Mouse (Mus musculus) lung, postnatal 14 days (tissue): ENCODE results near the gene Hint2.

Experiments
- DNase-seq: peaks from one replicate; pipeline ENCODE4 v3.0.0; 2021

The Hint2 gene

GRCm38 (mm10) chr4:43653161-43654015 lies 2.9 kb downstream of the Hint2 start, which contains the start of gene Spag8:
Gene Spag8 (minus strand): TSS chr4:43653594.
- DNase-seq = peak; percentile 62

GRCm38 (mm10) chr4:43652726-43653125 lies 3.5 kb downstream of the Hint2 start:
- DNase-seq = no peak

DNA sequence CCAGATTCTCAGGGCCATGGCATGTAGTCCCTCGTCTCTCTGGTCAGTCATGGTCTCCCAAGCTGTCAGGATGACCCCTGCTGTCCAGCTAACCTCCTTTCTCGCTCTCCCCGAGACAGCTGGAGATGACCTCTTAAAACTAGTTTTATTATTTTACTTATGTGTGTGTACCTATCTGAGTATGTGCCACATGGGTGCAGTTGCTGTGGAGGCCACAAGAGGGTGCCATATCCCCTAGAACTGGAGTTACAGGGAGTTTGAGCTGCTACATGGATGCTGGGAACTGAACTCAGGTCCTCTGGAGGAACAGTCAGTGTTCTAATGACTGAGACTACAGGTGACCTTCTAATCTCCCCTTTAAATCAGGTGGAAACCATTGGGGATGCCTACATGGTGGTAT lies 6.5 kb downstream of the Hint2 start:
- DNase-seq = no peak

DNA sequence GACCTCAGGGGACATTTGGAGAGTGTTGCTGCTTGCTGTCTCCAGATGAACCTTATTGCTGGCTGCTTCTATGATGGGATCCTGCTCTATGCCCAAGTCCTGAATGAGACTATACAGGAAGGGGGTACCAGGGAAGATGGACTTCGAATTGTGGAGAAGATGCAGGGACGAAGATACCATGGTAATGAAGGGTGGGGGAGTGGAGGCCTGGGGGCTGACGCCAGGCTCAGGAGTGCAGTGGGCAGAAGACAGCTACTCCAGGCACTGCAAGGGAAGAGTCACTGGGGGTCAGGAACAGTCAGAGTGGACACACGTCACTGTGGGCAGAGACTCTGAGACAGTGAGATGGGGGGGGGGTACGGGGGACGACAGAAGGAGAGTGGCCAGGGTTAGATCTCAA lies 15.8 kb downstream of the Hint2 start:
- no peak for DNase-seq

DNA sequence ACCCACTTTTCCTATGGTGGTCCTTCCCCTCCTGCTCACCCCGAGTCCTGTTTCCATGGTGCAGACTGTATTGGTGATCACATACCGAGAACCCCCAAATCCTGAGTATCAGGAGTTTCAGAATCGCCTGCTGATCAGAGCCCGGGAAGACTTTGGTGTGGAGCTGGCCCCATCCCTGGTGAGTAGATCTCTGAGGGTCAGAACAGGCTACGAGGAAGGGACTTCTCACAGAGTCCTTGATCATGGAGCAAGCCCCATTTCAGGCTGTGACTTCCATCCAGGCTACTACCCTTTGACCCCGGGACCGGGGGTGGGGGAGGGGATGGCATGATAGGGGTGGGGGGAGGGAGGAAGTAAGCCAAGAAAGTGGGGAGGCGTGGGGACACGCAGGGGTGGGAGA lies 16.2 kb downstream of the Hint2 start:
- no peak for DNase-seq

- DNase-seq = no peak
These were observed 19.5 kb downstream of the Hint2 start for GRCm38 (mm10) chr4:43636751-43637150.

- DNase-seq = no peak
These were observed 21.5 kb downstream of the Hint2 start for GRCm38 (mm10) chr4:43634621-43635374.

GRCm38 (mm10) chr4:43633736-43634135 lies 22.5 kb downstream of the Hint2 start:
- DNase-seq = no peak

DNA sequence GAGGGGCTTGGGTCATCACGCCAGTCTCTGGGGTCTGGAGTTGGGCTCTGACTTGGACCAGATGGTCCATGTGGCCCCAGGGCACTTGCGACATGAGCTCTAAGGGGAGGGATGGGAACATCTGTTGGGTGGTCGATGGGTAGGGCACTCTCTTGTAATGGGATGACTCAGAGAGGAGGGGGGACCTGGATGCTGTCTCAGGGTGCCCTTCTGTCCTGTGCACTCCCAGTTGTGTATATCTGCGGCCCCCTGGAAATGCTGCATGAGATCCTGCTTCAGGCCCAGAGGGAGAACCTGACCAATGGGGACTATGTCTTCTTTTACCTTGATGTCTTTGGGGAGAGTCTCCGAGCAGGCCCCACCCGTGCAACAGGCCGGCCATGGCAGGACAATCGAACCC lies 23.0 kb downstream of the Hint2 start:
- DNase-seq = no peak

DNA sequence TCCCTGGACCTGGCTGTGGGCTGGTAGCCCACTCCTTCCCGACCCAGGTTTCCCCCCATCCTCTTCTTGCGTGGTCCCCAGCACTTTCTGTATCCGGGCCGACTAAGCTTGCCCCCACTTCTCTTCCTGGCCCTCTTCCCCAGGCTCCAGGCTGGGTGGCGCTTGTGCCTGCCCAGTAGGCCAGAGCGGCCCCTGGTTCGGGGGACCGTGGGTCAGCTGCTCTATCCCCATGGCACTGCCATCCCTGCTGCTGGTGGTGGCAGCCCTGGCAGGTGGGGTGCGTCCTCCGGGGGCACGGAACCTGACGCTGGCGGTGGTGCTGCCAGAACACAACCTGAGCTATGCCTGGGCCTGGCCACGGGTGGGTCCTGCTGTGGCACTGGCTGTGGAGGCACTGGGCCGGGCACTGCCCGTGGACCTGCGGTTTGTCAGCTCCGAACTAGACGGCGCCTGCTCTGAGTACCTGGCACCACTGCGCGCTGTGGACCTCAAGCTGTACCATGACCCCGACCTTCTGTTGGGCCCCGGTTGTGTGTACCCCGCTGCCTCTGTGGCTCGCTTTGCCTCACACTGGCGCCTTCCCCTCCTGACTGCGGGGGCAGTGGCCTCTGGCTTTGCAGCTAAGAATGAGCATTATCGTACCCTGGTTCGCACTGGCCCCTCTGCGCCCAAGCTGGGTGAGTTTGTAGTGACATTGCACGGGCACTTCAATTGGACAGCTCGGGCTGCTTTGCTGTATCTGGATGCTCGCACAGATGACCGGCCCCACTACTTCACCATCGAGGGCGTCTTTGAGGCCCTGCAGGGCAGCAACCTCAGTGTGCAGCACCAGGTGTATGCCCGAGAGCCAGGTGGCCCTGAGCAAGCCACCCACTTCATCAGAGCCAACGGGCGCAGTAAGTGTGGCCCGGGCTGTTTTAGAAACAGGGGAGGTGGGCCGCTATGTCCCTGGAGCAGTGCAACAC lies 24.0 kb downstream of the Hint2 start:
- DNase-seq = no peak

DNA sequence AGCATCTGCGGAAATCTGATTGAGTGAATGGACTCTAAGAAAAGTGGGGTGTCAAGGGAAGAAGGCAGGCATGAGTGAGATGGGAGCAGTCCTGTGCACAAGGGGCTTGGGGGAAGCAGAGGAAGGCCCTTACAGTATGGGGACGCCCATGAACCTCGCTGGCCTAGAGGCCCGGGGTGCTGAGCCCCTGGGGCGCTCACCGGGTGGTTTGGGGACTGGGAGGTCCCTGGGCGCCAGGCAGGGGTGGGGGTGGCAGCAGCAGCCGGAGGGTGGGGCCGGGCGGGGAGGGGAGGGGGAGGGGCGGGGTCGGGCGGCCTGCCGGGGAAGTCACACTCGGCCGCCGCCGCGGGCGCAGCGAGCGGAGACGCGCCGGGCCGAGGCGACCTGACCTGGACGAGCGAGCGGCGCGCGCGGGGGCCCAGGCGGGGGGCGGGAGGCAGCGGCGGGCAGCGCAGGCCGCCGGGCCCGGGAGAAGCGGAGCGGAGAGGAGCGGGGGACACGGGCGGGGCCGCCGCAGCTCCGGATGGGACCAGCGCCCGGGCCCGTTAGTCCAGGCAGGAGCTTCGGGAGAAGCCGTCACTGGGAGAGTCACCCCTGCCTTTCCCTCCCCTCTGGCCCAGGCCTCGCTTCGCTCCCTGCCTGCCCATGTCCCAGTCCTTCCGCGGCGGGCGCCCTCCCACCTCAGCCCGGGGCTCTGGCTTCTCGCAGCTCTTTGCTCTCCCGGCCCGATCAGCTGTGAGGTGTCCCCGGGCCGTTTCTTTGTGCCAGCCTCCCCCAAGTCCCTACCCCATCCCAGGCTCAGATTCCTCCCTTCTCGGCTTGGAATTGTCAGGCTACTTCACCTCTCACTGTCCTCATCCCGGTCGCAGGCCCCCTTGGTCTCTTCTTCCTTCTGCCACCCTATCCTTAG lies 25.0 kb downstream of the Hint2 start, which contains the start of gene Npr2:
Npr2 (plus strand) TSS at position 890 of the 910 bp plus-strand sequence.
- peak; percentile 62 for DNase-seq

GRCm38 (mm10) chr4:43630671-43631045 lies 25.6 kb downstream of the Hint2 start:
- no peak for DNase-seq

DNA sequence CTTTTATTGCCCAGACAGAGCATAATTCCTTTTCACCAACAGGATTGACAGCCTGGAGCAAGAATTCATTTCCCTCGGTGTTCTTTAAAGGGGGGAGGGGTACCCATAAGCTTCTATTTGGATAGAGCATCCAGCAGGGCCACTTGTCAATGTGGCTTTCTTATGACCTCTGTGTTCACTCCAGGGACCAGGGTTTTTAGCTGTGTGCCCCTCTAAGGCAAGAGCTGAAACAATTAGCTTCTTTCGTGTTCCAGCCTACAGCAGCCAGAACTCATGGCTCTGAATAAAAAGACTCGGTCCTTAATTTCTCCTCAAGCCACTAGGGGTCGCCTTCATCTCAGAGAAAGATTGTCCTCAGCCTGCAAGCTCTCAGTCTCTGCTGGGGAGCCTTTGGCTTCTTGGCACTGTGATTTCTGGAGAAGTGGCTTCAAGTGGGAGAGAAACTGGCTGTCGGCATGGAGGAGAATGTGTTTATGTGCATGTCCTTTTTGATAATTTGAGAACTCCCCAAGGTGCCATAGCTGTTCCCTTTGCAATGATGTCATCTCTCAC lies 26.2 kb downstream of the Hint2 start:
- peak; percentile 85 for DNase-seq

DNA sequence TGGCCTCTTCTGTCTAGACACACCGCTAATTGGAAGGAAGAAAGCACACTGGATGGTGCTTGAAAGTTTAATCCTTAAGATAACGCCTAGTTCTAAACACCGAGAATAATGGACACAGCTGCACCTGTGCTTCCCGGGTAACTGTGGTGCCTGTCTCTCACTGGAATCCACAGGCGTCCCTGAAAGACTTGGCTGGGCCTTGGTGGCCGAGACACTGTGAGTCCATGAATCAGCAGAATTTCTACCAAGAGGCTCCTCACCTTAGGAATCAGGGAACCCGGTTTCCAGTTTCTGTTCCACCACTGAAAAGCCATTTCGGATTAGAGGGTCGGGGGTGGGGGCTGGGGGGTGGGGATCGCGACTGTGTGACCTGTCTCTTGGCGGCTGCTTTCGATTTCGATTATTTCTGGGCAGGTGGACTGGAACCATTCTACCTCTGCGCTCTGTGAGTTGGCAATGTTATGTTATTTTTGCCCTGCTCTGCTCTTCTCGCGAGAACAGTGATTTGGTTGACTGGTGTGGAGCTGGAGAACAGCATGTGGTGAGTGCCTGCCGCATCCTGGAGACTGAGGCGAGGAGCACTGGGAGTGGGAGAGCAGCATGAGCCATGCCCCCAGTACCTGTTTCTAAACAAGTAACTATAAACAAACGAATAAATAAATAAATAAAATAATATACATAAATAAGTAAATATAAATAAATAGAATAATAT lies 27.0 kb downstream of the Hint2 start:
- no peak for DNase-seq

- no peak for DNase-seq
These were observed 36.0 kb downstream of the Hint2 start for GRCm38 (mm10) chr4:43620146-43620778.

DNA sequence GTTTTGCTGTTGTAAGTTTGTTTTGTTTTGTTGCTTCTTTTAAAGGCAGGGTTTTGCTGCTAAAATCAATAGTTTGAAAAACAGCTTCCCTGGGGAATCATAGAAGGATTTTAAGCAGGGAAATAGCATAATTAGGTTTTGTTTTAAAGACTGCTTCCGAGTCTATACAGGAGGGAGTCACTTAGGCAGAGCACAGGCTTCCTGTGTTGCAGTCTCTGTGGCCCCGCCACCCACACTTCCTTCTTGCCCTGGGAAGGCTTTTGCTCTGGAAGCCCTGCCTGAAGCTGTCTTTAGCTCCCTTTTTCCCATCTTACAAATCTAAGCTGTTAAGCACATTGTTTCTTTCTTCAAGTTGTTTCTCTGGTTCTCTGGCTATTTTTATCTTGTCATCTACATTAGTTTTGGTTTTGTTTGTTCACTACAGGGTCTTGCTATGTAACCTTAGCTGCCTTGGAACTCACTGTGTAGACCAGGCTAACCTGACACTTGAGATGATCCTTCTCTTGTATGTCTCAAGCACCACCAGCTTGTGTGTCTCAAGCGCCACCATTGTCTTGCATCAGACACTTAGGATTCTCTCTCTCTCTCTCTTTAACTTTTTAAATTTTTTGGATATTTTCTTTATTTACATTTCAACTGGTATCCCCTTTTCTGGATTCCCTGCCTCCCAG lies 43.1 kb downstream of the Hint2 start:
- peak; percentile 64 for DNase-seq

GRCm38 (mm10) chr4:43612534-43612933 lies 43.7 kb downstream of the Hint2 start:
- DNase-seq = no peak

DNA sequence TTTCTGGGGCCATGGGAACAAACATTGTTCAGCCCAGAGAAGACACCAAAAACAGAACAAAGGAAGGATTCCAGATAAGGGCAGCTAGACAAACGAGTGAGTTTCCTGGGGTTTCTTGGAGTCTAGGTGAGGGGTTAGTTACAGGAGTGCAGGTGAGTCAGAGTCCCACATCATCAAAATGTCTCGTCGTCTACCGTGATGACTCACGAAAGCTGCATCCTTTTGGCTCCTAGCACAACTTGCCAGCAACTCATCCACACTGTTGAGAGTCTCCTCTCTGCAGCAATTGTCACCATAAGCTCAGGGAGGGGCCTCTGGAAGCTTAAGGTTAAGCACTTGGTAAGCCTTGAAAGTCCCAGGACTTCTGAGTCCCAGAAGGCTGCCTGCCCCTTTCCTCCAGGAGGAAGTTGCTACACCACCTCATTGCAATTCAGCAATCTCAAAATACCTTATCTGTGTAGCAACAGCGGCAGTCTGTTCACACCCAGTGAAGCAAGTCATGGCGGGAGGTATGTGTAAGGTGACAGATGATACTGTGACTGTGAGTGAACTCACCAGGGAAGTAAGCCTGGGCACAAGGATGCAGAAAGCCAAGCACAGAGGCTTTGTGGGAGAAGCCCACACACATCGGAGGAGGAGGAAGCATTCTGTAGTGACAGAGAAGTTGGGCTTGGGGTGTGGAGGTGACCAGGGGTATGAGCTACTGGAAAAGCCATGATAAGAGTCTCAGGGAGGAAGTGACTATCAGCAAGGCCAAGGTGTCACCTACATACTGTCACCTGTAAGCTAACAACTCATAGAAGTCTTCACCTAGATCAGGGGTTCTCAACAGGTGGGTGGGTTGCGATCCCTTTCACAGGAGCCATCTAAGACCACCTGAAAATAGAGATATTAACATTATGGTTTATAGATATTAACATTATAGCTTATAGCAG lies 51.2 kb downstream of the Hint2 start:
- DNase-seq = no peak
